Mouse (Mus musculus): ENCODE data around the gene Ndufaf8. TPM values are rescaled to one million over a fixed set of nuclear protein-coding genes. Genes with fewer than 3 reads are reported as not detected.
A peak's percentile ranks its signal among the peaks of the same experiment; 100 is the strongest.

Ndufaf8 gene
- polyA plus RNA-seq, 1 experiment = 18.0 TPM

DNA sequence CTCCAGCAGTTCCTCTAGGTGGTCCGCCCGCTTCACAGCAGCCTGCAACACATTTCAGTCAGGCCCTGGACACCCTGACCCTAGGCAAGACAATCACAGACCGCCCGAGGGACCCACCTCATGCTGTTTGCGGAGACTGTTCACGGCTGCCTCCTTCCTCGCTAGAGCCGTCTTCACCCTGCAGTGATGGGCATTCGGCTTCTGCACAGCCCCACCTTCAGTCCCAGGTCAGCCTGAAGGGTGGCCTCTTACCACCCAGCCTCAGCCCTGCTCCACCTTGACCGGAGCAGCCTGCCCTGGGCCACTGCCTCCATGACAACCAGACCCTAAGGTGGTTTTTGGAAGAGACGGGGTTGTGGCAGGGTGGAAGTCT is 34.1 kb upstream of the Ndufaf8 start:
- Histone ChIP-seq H3K4me3 (ENCODE audit: insufficient read depth, low read length) (no peak overlapping the region), H3K27ac (ENCODE audit: insufficient read depth, low read length) (no peak overlapping the region), H3K4me1 (ENCODE audit: control insufficient read depth, insufficient read depth, low read length) (no peaks in the 10 kb centered on the region)
- TF ChIP-seq CTCF (IDR thresholded peaks at IDR 0.05; ENCODE audit: borderline replicate concordance, insufficient read depth, low read length) (no peak), POLR2A (IDR thresholded peaks at IDR 0.05; ENCODE audit: low read depth, low read length) (no peak)

DNA sequence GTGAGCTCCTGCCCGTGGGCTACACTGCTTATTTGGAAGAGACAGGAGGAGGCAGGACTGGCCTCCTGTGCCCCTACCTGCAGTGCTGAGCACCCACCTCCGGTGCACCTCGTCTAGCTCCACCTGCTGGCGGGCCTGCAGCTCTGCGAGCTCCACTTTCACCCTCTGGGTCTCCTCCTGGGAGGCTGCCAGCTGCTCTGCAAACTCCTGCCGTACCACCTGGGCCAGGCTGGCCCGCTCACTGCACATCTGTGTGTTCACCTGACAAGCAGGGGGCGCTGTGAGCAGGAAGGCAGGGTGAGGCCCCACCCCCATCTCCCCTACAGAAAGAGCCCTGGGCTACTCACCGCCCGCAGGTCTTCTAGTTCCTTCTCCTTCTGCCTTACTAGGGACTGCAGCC is 33.4 kb upstream of the Ndufaf8 start:
- TF ChIP-seq POLR2A (IDR thresholded peaks at IDR 0.05; ENCODE audit: low read depth, low read length) (no peak), CTCF (IDR thresholded peaks at IDR 0.05; ENCODE audit: borderline replicate concordance, insufficient read depth, low read length) (peak; percentile 80)
- Histone ChIP-seq H3K4me3 (ENCODE audit: insufficient read depth, low read length) (no peak overlapping the region), H3K4me1 (ENCODE audit: control insufficient read depth, insufficient read depth, low read length) (no peaks in the 10 kb centered on the region), H3K27ac (ENCODE audit: insufficient read depth, low read length) (no peak overlapping the region)

DNA sequence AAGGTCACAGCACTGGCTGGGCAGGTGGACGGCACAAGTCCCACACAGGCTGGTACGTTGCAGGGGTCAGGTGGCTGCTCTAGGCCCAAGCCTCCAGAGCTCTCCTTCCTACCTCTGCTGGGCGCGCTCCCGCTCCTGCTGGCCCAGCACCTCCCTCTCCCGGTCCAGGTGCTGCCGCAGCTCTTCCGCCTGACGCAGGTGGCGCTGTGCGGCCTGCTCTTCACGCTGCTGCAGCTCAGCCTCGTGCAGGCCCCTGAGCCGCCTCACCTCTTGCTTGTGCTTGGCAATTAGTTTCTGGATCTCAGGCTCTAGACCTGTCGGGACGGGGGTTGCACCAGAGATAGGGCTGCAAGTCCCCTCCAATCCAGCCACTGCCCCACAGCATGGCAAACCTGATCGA is 30.9 kb upstream of the Ndufaf8 start:
- Histone ChIP-seq H3K4me1 (ENCODE audit: control insufficient read depth, insufficient read depth, low read length) (no peaks in the 10 kb centered on the region), H3K27ac (ENCODE audit: insufficient read depth, low read length) (no peak overlapping the region), H3K4me3 (ENCODE audit: insufficient read depth, low read length) (no peak overlapping the region)
- TF ChIP-seq CTCF (IDR thresholded peaks at IDR 0.05; ENCODE audit: borderline replicate concordance, insufficient read depth, low read length) (peak; percentile 24; the same call in 1 of the 2 replicates), POLR2A (IDR thresholded peaks at IDR 0.05; ENCODE audit: low read depth, low read length) (no peak)

DNA sequence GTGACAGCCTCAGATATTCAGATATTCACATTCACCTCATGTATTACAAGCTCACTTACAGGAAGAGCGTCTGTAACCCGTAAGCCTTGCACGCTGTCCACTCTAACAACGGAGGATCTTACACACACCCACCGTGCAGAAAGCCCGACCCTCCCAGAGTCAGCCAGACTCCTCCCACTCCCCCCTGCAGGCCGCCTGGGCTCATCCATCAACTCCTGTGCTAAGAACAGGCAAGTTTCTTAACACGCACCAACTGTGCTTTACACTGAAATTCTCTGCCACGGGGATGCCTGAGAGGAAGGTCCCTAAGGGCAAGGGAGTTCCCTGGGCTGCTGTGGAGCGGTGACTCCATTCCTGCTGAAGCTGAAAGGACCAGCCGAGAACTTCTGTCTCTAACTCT is 29.5 kb upstream of the Ndufaf8 start:
- Histone ChIP-seq H3K4me1 (ENCODE audit: control insufficient read depth, insufficient read depth, low read length) (no peaks in the 10 kb centered on the region), H3K27ac (ENCODE audit: insufficient read depth, low read length) (no peak overlapping the region), H3K4me3 (ENCODE audit: insufficient read depth, low read length) (no peak overlapping the region)
- no peak for TF ChIP-seq POLR2A (IDR thresholded peaks at IDR 0.05; ENCODE audit: low read depth, low read length)
- no peak for TF ChIP-seq CTCF (IDR thresholded peaks at IDR 0.05; ENCODE audit: borderline replicate concordance, insufficient read depth, low read length)

DNA sequence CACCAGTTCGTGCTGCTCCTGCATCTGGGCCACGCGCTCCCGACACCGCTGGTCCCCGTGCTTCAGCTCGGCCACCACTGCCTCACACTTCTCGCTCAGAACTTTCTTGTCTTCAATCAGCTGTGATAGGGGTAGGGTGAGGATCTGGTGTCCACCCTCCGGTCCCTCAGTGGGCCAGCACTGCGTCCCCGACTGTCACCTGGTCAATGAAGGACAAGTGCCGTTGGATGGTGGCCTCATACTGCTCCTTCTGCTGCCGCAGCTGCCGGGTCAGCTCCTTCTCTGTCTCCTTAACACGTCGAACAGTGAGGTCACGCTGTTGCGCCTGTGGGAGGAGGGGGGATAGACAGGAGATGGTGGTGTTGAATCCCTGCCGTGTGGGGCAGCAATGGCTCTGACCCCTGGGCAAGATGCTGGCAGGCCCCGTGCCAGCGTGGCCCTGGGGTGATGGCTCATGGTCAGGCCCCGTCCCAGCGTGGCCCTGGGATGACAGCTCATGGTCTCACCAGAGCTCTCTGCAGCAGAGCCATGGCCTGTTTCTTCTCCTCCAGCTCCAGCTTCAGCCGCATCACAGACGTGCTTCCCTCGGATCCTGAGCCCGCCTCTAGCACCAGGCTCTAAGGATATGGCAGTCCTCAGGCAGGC is 28.3 kb upstream of the Ndufaf8 start:
- no peaks in the 10 kb centered on the region for H3K4me1 ChIP-seq (ENCODE audit: control insufficient read depth, insufficient read depth, low read length)
- TF ChIP-seq POLR2A (IDR thresholded peaks at IDR 0.05; ENCODE audit: low read depth, low read length) (no peak), CTCF (IDR thresholded peaks at IDR 0.05; ENCODE audit: borderline replicate concordance, insufficient read depth, low read length) (no peak)
- H3K27ac ChIP-seq (ENCODE audit: insufficient read depth, low read length) = no peak overlapping the region

DNA sequence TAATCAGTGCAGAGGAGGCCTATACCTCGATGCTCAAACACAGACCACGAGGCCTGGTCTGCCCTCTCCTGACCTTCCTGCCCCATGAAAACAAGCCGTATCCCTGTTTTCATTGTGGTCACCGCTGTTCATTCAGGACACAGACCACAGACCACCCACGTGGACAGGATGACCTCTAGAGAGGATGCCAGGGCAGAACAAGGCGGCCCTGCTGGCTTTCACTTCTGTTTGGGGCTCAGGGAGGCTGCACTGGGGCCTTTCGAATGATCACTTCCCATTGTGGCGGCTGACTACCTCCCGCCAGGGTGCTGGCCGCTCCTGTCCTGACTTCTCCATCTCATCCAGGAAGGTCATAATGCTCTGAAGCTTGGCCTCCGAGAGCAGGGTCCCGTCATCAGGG is 27.7 kb upstream of the Ndufaf8 start:
- TF ChIP-seq POLR2A (IDR thresholded peaks at IDR 0.05; ENCODE audit: low read depth, low read length) (no peak), CTCF (IDR thresholded peaks at IDR 0.05; ENCODE audit: borderline replicate concordance, insufficient read depth, low read length) (no peak)
- H3K4me3 ChIP-seq (ENCODE audit: insufficient read depth, low read length) = no peak overlapping the region
- no peak overlapping the region for H3K27ac ChIP-seq (ENCODE audit: insufficient read depth, low read length)
- no peaks in the 10 kb centered on the region for H3K4me1 ChIP-seq (ENCODE audit: control insufficient read depth, insufficient read depth, low read length)

More for the DNA sequence above, 28.3 kb upstream of the Ndufaf8 start:
- no peak overlapping the region for H3K4me3 ChIP-seq (ENCODE audit: insufficient read depth, low read length)

DNA sequence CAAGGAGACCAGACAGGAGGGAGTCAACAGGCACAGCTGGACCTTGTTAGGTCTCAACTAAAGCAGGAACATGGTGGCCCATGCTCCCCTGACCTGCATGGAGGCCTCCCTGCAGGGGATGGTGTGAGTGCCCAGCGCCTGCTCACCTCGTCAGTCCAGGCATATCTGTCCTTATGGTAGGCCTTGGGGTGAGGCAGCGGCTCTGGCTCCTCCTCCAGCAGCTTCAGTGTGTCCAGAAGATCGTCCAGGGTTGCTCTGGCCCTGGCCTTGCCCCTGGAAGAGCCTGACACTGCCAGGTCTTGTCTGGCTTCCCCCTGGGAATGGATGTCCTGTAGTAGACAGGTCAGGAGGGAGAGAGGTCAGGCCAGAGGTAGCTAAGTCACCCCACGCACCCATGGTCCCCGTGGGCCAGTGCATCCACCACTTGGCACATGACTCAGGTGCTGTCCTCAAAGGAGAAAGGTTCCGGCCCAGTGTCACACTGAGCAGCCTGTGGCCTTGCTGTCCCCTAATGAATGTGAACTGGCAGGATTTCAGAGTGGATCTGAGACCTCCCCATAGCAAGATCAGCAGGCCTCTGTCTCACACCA is 26.9 kb upstream of the Ndufaf8 start:
- H3K4me1 ChIP-seq (ENCODE audit: control insufficient read depth, insufficient read depth, low read length) = no peaks in the 10 kb centered on the region
- no peak for TF ChIP-seq CTCF (IDR thresholded peaks at IDR 0.05; ENCODE audit: borderline replicate concordance, insufficient read depth, low read length)
- no peak for TF ChIP-seq POLR2A (IDR thresholded peaks at IDR 0.05; ENCODE audit: low read depth, low read length)
- H3K27ac ChIP-seq (ENCODE audit: insufficient read depth, low read length) = no peak overlapping the region
- H3K4me3 ChIP-seq (ENCODE audit: insufficient read depth, low read length) = no peak overlapping the region

DNA sequence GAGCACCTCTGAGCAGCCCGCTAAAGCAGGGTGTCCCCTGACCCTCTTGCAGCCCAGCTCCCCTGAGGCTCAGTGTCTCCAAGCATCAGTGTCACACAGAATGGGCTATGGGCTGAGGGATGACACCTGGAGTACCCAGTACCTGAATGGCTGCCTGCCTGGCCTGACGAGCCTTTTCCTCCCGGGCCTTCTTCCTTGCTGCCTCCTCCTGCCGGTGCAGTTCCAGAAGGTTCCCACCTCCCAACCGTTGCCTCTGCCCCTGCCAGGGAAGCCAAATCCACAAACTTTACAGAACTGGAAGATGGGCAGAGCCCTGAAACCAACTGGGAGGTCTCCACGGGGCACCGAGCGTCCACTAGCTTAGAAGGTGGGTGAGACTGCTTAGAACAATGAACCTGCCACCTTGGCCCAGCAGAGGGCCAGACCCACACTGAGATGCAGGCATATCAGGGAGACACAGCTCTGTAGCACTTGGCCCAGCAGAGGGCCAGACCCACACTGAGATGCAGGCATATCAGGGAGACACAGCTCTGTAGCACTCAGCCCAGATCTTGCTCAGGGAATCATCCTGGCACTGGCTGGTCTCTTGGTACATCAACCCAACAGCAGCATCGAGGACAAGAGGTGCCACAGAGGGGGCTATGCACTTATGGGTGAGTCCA is 25.6 kb upstream of the Ndufaf8 start:
- Histone ChIP-seq H3K4me1 (ENCODE audit: control insufficient read depth, insufficient read depth, low read length) (no peaks in the 10 kb centered on the region), H3K27ac (ENCODE audit: insufficient read depth, low read length) (no peak overlapping the region), H3K4me3 (ENCODE audit: insufficient read depth, low read length) (no peak overlapping the region)
- no peak for TF ChIP-seq POLR2A (IDR thresholded peaks at IDR 0.05; ENCODE audit: low read depth, low read length)
- TF ChIP-seq CTCF (IDR thresholded peaks at IDR 0.05; ENCODE audit: borderline replicate concordance, insufficient read depth, low read length) = no peak

DNA sequence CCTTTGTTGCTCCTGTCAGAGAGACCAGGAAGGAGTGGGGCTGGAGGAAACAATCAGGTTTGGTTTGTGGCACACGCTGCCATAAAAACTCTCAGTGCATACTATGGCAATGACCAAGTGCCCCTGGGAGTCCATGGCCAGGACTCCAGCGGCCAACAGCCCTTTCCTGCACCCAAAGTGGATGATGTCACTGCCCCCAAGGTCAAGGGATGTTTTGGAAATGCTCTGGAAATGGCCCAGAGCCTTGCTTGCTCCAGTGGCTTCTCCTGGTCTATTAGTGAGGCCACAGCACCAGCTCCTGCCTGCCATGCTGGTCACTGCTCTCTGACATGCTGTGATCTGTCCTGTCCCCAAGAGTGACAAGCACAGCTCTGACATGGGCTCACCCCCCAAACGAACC is 22.5 kb upstream of the Ndufaf8 start:
- TF ChIP-seq POLR2A (IDR thresholded peaks at IDR 0.05; ENCODE audit: low read depth, low read length) (no peak), CTCF (IDR thresholded peaks at IDR 0.05; ENCODE audit: borderline replicate concordance, insufficient read depth, low read length) (no peak)
- Histone ChIP-seq H3K27ac (ENCODE audit: insufficient read depth, low read length) (no peak overlapping the region), H3K4me3 (ENCODE audit: insufficient read depth, low read length) (no peak overlapping the region), H3K4me1 (ENCODE audit: control insufficient read depth, insufficient read depth, low read length) (no peaks in the 10 kb centered on the region)

DNA sequence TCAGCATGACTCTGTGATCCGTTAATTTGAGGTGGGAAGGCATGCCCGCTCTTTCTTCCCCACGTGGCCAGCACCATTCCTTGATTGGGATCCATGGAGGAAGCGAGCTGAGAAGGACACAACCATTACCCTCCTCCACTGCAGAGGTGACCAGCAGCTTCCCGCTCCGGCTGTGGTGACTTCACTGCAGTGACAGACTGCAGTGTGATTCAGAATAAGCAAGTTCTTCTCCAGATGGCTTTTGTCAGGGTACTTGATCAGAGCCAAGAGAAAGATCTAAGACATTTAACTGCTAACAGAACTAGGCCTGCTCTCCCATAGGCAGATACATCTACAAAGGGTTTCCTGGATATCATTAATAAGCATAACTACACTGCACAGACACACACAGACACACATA is 18.4 kb upstream of the Ndufaf8 start:
- H3K4me3 ChIP-seq (ENCODE audit: insufficient read depth, low read length) = no peak overlapping the region
- H3K4me1 ChIP-seq (ENCODE audit: control insufficient read depth, insufficient read depth, low read length) = no peaks in the 10 kb centered on the region
- H3K27ac ChIP-seq (ENCODE audit: insufficient read depth, low read length) = no peak overlapping the region
- TF ChIP-seq CTCF (IDR thresholded peaks at IDR 0.05; ENCODE audit: borderline replicate concordance, insufficient read depth, low read length) (no peak), POLR2A (IDR thresholded peaks at IDR 0.05; ENCODE audit: low read depth, low read length) (no peak)
